Mouse (Mus musculus): ENCODE data around the gene Psmd9.
"Not testable (repeated sequence)": the region's sequence is repeated elsewhere in the genome, so short reads cannot be mapped to it uniquely, and the experiment has no call there.

Psmd9 gene

GRCm38 (mm10) chr5:123190912-123191311 lies 21.7 kb downstream of the Psmd9 start:
- no peak for DNase-seq (ENCODE audit: extremely low read depth, insufficient read length, low spot score)

- no peak for DNase-seq (ENCODE audit: extremely low read depth, insufficient read length, low spot score)
Measured at GRCm38 (mm10) chr5:123191427-123191826, 22.2 kb downstream of the Psmd9 start.

- DNase-seq (ENCODE audit: extremely low read depth, insufficient read length, low spot score) = no peak
Measured at GRCm38 (mm10) chr5:123192606-123193150, 23.5 kb downstream of the Psmd9 start.

GRCm38 (mm10) chr5:123193436-123193835 lies 24.2 kb downstream of the Psmd9 start:
- no peak for DNase-seq (ENCODE audit: extremely low read depth, insufficient read length, low spot score)

GRCm38 (mm10) chr5:123194856-123195255 lies 25.6 kb downstream of the Psmd9 start:
- no peak for DNase-seq (ENCODE audit: extremely low read depth, insufficient read length, low spot score)

GRCm38 (mm10) chr5:123195500-123196000 lies 26.3 kb downstream of the Psmd9 start:
- DNase-seq (ENCODE audit: extremely low read depth, insufficient read length, low spot score) = no peak

DNA sequence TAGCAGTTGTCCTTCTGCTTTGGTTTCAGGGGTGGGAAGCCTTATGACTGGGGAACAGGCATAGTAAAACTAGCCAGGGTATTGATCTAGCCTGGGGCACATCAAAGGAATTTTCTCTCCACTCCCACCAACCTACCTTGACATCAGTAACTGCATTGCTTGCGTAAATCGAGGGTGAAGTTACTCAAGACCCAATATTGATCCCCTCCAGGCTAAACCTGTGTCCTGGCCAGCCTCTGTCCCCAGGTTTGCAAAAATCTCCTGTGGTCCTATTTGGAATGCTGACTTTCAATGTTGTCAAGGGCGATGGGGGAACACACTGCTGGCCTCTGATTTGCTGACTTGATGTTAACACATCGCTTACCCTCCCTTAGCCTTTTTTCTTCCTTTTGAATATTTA lies 27.5 kb downstream of the Psmd9 start:
- no peak for DNase-seq (ENCODE audit: extremely low read depth, insufficient read length, low spot score)

DNA sequence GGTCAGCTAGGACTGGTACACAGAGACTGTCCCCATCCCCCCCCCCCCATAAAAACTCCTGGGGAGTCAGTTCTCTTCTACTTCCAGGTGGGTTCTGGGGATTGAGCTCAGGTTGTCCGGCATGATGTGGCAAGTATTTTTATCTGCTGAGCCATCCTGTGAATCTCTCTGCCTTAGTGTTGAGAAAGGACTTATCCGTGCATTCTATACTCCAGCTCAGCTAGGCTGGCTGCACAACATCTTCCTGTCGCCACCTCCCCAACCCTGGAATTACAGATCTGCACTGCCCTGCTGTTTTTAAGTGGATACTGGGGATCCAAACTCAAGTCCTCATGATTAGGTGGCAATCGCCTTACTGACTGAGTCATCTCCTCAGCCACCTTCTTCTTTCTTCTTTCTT lies 29.3 kb downstream of the Psmd9 start:
- no peak for DNase-seq (ENCODE audit: extremely low read depth, insufficient read length, low spot score)

DNA sequence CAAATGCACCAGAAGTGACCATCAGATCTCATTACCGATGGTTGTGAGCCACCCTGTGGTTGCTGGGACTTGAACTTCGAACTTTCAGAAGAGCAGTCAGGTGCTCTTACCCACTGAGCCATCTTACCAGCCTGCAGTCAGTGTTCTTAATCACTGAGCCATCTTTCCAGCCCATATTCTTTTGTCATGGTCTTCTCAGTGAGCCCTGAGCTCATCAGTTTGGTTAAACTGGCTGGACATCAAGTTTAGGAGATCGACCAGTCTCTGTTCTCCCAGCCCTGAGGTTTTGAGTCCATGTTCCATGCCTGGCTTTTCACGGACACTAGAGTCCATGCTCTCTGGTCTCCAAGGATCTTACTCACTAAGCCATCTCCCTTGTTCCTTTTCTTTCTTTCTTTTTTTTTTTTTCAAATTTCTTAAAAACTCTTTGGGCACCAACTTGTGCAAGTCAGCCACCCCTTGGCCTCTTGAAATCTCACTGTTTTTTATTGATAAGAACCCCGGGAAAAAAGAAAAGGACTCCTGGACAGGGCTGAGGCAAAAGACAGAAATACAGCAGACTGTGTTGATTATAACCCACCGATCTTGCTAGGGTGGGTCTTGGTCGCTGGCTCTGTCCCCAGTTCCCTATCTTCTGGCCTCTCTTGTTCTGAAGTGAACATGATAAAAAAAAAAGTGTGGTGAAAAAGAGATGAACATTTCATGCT lies 31.8 kb downstream of the Psmd9 start:
- DNase-seq (ENCODE audit: extremely low read depth, insufficient read length, low spot score) = not testable (repeated sequence)

- no peak for DNase-seq (ENCODE audit: extremely low read depth, insufficient read length, low spot score)
Measured at GRCm38 (mm10) chr5:123201523-123201892, 32.3 kb downstream of the Psmd9 start.

GRCm38 (mm10) chr5:123201987-123202386 lies 32.8 kb downstream of the Psmd9 start:
- DNase-seq (ENCODE audit: extremely low read depth, insufficient read length, low spot score) = no peak

- DNase-seq (ENCODE audit: extremely low read depth, insufficient read length, low spot score) = not testable (repeated sequence)
Measured at GRCm38 (mm10) chr5:123202771-123203170, 33.6 kb downstream of the Psmd9 start.

DNA sequence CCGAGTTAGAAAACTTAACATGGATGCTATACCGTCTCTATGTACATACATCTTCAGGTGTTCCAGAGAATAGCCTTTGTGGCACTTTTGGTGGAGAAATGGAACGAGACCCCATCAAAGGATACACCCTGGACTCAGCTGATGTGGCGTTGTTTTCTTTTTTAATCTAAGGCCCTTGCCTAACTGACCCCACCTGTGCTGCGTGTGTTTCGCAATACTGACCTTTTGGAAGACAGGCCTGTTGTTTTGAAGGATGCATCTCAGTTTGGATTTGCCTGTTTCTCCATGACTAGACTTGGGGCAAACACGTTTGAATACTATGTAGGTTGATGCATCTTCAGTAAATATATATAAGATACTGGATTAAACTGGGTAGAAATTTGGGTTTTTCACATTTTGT lies 34.4 kb downstream of the Psmd9 start:
- not testable (repeated sequence) for DNase-seq (ENCODE audit: extremely low read depth, insufficient read length, low spot score)

GRCm38 (mm10) chr5:123222346-123223050 lies 53.3 kb downstream of the Psmd9 start:
- not testable (repeated sequence) for DNase-seq (ENCODE audit: extremely low read depth, insufficient read length, low spot score)

- no peak for DNase-seq (ENCODE audit: extremely low read depth, insufficient read length, low spot score)
Measured at GRCm38 (mm10) chr5:123223051-123223410, 53.8 kb downstream of the Psmd9 start.

GRCm38 (mm10) chr5:123223861-123224260 lies 54.6 kb downstream of the Psmd9 start:
- not testable (repeated sequence) for DNase-seq (ENCODE audit: extremely low read depth, insufficient read length, low spot score)

DNA sequence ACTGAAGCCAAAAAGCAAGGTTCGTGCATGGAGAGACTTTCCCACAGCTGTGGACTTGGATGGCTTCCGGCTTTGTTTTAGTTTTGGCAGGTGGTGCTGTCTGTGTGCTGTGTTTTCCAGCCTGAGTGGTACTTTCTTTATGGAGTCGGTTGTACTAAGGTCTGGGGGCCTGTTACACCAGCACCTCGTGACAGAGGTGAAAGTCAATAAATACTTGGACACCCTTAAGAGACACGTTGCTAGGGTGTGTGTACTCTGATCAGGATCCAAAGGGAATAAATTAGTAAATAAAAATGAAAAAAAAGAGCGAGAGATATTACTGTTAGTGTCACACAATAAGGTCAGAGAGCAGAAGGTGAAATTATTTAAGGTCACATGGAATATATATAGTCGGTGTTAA lies 57.6 kb downstream of the Psmd9 start:
- no peak for DNase-seq (ENCODE audit: extremely low read depth, insufficient read length, low spot score)

DNA sequence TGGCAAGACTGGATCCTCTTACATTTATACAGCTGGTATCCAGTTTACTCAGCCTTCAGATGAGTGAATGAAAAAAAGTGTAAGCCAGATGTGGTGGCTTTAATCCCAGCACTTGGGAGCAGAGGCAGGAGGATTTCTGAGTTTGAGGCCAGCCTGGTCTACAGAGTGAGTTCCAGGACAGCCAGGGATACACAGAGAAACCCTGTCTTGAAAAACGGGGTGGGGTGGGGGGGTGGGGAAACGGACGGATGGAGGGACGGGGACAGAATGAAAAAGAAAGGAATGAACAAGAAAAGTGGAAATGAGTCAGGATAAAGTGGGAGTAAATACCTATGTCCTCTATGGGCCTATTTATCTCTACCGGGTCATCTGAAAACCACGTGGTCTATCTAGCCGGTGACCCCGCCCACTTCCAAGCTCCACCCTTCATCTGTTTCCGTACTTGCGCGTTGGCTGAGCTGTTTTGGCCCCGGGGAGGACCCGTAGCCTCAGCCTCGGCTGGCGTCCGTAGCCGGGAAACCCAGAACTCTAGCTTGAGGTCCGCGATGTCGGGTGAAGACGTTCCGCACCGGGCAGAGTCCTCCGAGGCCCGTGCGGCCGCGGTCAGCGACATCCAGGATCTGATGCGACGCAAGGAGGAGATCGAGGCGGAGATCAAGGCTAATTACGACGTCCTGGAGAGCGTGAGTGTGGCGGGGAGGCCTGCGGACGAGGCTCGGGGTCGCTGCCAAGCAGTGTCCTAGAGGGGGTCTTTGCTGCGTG lies 58.7 kb downstream of the Psmd9 start:
- peak; percentile 94 for DNase-seq (ENCODE audit: extremely low read depth, insufficient read length, low spot score)

DNA sequence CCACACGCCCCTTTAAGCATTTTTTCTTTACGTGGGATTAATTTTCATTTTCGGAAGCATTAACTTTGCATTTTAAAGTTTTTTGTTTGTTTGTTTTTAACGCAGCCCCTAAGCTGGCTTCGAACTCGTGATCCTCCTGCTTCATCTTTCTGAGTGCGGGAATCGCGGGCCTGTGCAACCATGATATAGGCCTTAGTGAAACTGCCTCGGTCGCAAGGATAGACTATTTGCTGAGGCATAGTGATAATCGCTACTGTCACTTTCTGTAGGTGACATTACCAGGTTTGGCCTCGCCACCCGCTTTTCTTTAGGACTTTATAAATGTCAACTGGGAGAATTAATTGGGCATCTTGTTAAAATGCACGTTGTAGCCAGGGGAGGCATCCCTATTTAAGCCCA lies 59.3 kb downstream of the Psmd9 start:
- DNase-seq (ENCODE audit: extremely low read depth, insufficient read length, low spot score) = no peak

- no peak for DNase-seq (ENCODE audit: extremely low read depth, insufficient read length, low spot score)
Measured at GRCm38 (mm10) chr5:123229296-123229695, 60.1 kb downstream of the Psmd9 start.

GRCm38 (mm10) chr5:123232180-123232579 lies 63.0 kb downstream of the Psmd9 start:
- no peak for DNase-seq (ENCODE audit: extremely low read depth, insufficient read length, low spot score)

Data from 3134 (cell line).